Mouse (Mus musculus) granulocyte monocyte progenitor cell, adult 5-6 weeks (primary cell): ENCODE results near the gene Copa. TPM values are rescaled to one million over a fixed set of nuclear protein-coding genes. Genes with fewer than 3 reads are reported as not detected.
A peak's percentile ranks its signal among the peaks of the same experiment; 100 is the strongest.

Source experiments
- ATAC-seq: replicated peaks from 2 replicates; pipeline ENCODE4 v1.8.0; 2016; ENCODE audit warnings: mild to moderate bottlenecking, moderate TSS enrichment, inconsistent platforms; ENCODE audit not compliant: poor library complexity, severe bottlenecking
- total RNA-seq, 2 experiments: library from RNA; stranded (forward) in 1 of 2; stranded (reverse) in 1 of 2; fragments of 200-712, 200-1000 nt in 1 of 2; fragments of >200 nt in 1 of 2; fragmentation: Nextera tagmentation in 1 of 2; gene quantifications; 2 replicates each; pipeline ENCODE4 v1.2.3; 2014 to 2017

Copa gene
- total RNA-seq, 2 experiments from 2014 or later: 183 to 184 TPM

GRCm38 (mm10) chr1:172077981-172078380 is 4.3 kb upstream of the Copa start:
- no peak for ATAC-seq

- ATAC-seq: no peak
Measured at GRCm38 (mm10) chr1:172082899-172083445, 643 bp downstream of the Copa start.

- no peak for ATAC-seq
Measured at GRCm38 (mm10) chr1:172093522-172093921, 11.2 kb downstream of the Copa start.

- ATAC-seq: no peak
Measured at GRCm38 (mm10) chr1:172094295-172094694, 12.0 kb downstream of the Copa start.

GRCm38 (mm10) chr1:172095202-172095601 is 12.9 kb downstream of the Copa start:
- ATAC-seq: no peak; the same call in 1 of the 2 replicates

GRCm38 (mm10) chr1:172099325-172100033 is 17.1 kb downstream of the Copa start:
- ATAC-seq: no peak

- ATAC-seq: no peak
Measured at GRCm38 (mm10) chr1:172103619-172104018, 21.3 kb downstream of the Copa start.

- ATAC-seq: no peak
Measured at GRCm38 (mm10) chr1:172105101-172105500, 22.8 kb downstream of the Copa start.

DNA sequence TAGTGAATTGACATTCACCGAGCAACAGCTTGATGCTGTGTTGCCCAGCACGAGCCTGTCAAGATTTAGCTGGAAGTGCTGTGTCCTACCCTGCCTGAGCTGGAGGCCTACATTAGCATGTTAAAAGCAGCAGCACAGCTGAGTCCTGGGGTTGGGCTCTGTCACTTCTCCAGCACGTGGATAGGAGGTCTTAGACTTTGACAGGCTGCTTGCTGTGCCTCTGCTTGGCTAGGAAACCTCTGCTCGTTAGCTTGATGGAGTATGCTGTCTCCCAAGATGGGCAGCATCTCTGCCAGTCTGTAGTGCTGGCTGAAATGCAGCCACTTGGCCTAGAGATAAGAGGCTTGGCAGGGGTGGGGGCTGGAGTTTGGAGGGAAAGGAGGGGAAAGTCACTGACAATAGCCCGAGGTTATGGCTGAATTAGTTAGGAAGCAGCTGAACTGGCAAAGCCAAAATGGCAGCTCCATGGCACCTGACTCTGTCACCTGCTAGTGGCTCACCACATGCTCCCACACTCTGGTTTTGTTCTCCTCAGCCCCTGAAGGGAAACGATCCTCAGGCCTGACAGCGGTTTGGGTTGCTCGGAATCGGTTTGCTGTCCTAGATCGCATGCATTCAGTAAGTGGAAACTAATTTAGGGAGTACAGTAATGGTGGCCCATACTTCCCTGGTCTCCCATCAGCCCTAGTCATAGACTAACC is 25.6 kb downstream of the Copa start:
- no peak for ATAC-seq

GRCm38 (mm10) chr1:172116948-172117347 is 34.6 kb downstream of the Copa start:
- ATAC-seq: no peak

DNA sequence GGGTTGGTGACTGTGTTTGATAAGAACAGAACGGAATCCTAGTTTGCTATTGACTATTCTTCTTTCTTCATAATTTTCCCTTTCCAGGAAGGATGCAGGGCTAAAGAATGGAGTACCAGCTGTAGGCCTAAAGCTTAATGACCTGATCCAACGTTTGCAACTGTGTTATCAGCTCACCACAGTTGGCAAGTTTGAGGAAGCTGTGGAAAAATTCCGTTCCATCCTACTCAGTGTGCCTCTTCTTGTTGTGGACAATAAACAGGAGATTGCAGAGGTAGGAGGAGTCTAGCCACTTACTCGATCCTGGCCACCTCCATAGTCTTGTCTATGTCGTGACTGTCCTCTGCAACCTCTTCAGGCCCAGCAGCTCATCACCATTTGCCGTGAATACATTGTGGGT is 36.8 kb downstream of the Copa start:
- no peak for ATAC-seq

DNA sequence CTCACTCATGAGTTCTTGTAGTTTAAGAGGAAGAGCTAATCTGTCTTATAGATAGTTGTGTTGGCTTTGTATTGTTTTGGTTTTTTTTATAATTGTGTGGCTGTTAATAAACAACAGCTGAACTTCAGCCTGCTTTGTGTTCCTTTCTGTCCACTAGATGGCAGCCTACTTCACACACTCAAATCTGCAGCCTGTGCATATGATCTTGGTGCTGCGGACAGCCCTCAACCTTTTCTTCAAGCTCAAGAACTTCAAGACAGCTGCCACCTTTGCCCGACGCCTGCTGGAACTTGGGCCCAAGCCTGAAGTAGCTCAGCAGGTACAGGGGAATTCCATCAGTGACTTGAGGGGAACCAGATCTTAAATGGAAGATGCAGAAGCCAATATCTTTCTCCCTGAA is 37.4 kb downstream of the Copa start:
- ATAC-seq: peak; percentile 77

- no peak for ATAC-seq
Measured at GRCm38 (mm10) chr1:172122671-172123070, 40.3 kb downstream of the Copa start.

DNA sequence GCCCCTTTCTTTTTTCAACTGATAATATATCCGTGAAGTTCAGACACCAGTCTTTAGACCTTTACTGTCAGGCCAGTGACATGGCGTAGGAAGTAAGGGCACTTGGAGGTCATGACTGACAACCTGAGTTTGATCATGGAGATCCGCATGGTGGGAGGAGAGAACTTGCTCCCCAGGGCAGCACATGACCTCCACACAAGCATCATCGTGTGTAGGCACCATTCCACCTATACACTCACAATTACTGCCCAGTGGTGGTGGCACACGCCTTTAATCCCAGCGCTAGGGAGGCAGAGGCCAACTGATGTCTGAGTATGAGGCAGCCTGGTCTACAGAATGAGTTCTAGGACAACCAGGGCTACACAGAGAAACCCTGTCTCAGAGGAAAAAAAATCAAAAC is 42.2 kb downstream of the Copa start:
- no peak for ATAC-seq

DNA sequence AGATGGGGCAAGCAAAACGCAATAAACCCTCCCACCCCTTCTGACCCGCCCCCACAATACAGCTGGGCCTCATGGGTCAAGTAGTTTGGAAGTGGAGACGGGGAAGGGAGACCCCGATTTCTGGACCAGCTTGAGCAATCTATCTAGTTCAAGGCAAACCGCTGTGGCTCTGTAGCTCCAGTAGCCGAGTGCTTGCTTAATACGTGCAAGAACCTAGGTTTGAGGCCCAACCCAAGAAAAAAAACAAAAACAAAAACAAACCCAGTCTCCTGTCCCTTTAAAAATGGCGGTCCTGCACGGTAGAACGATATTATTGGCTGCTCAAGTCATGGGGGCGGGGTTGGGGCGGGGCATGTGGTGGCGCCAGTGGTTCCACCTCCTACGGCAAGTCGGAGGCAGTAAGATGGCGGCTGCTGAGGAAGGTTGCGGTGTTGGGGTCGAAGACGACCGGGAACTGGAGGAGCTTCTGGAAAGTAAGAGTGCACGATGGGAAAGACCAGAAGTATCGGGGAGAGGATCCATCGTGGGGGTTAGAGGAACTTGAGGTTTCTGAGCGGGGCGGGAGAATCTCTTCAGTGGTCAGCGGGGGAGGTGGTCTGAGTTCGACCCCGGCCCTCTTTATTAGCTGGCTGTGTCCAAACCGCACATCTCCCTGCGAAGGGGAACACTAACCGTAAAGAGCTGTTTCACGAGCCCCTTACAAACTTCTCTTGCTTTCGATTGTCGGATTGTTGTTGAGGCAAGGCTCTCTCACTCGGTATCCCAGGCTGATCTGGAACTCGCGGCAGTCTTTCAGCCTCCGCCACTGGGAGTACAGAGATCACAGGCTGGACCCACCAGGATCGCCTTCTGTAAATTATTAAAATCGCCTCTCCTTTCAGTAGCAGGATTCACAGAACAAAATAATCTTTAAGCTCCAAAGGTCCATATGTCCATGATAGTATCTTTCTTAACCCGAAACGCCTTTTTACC is 44.3 kb downstream of the Copa start, which contains the start of gene Pex19:
TSS of gene Pex19 (plus strand) at position 380 of the 972 bp plus-strand sequence.
- peak; percentile 97 for ATAC-seq

DNA sequence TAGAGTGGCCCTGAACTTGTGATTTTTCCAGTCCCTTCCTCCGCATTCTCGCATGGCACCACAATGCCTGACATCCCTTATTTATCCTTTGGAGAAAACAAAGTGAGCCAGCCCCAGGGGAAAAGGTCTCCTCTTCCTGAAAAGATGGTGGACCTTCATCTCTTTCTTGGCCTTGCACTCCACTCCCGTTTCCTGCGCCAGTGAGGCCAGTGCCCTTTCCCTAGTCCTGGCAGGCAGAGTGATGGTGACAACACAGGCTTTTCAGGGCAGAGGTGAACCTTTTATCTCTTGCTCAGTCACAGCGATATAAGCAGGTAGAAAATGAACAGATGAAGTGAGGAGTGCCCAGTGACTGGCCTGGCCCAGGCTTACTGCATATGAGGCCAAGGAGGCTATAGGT is 45.2 kb downstream of the Copa start:
- no peak for ATAC-seq

GRCm38 (mm10) chr1:172128563-172128962 is 46.2 kb downstream of the Copa start:
- no peak for ATAC-seq

DNA sequence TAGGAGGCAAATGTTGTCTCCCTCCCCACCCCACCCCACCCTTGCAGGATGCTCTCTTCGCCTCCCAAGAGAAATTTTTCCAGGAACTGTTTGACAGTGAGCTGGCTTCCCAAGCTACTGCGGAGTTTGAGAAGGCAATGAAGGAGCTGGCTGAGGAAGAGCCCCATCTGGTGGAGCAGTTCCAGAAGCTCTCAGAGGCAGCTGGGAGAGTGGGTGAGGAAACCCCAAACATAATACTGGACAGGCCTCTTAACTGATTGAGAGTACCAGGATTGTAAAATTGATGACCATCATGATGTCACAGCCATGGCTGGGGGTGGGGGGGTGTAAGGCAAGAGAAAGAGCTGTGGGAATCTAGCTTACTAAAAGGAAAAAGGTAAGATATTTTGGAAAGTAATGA is 46.8 kb downstream of the Copa start:
- no peak for ATAC-seq

- no peak for ATAC-seq
Measured at GRCm38 (mm10) chr1:172129780-172130179, 47.5 kb downstream of the Copa start.

GRCm38 (mm10) chr1:172132319-172132718 is 50.0 kb downstream of the Copa start:
- no peak for ATAC-seq
